Mouse (Mus musculus) liver, postnatal 0 days (tissue): ENCODE results near the gene Slc41a3.

ENCODE experiments used
- CTCF ChIP-seq: sonication (generic); IDR thresholded peaks from 2 replicates; pipeline ENCODE4 v1.5.1; 2016; ENCODE audit warnings: antibody characterized with exemption, low read depth
- EP300 ChIP-seq: IDR thresholded peaks from 2 replicates; pipeline ENCODE4 v1.6.1; 2016; ENCODE audit warnings: antibody characterized with exemption, low read depth, mild to moderate bottlenecking

DNA sequence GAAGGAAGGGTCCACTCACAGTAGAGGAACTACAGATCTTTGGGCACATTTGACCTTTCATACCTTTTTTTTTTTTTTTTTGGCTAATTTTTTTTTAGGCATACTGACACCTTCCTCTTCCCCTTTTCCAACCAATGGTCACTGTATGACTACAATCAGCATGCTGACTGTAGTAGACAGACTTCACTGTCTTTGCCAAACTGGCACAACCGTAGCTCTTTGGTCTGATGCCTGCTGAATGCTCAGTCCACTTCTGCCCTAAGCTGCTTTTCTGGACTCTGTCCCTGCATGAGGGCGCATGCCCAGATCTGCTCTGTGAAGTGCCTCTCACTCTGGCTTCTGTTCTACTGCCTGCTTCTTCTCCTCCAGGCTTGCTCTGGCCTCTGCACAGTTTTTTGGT, 6.9 kb upstream of the Slc41a3 start:
- TF ChIP-seq CTCF, result no peak
- TF ChIP-seq EP300, result no peak
